Mouse (Mus musculus) hindbrain, embryonic 16.5 days (tissue): ENCODE results near the gene Smap1. TPM values are rescaled to one million over a fixed set of nuclear protein-coding genes. Genes with fewer than 3 reads are reported as not detected.

Source experiments
- ATAC-seq: fragments of 200-750 bp; cut with Nextera tagmentation; 2 replicates; pipeline ENCODE4 v1.8.0; 2017; ENCODE audit warnings: moderate TSS enrichment, moderate library complexity
- H3K27ac ChIP-seq: fragments of 300-500 bp; sonication (generic); 2 replicates; pipeline ENCODE4 v1.5.1; 2014; ENCODE audit warnings: low read depth, mild to moderate bottlenecking, control low read depth, low read length, moderate library complexity
- H3K27me3 ChIP-seq: fragments of 300-500 bp; sonication (generic); replicated peaks from 2 replicates; pipeline ENCODE4 v1.6.1; 2014; ENCODE audit warnings: low read length; ENCODE audit not compliant: control insufficient read depth, insufficient read depth
- H3K36me3 ChIP-seq: fragments of 300-500 bp; sonication (generic); 2 replicates; pipeline ENCODE4 v1.6.1; 2014; ENCODE audit warnings: mild to moderate bottlenecking, low read length, moderate library complexity, mixed read lengths; ENCODE audit not compliant: control insufficient read depth, insufficient read depth
- H3K4me1 ChIP-seq: fragments of 300-500 bp; sonication (generic); 2 replicates; pipeline ENCODE4 v1.6.1; 2014; ENCODE audit warnings: low read depth, low read length; ENCODE audit not compliant: control insufficient read depth, insufficient read depth
- H3K4me2 ChIP-seq: fragments of 300-500 bp; sonication (generic); 2 replicates; pipeline ENCODE4 v1.6.1; 2014; ENCODE audit warnings: mild to moderate bottlenecking, low read length, control low read depth, moderate library complexity
- H3K4me3 ChIP-seq: fragments of 300-500 bp; sonication (generic); 2 replicates; pipeline ENCODE4 v1.5.1; 2014; ENCODE audit warnings: mild to moderate bottlenecking, low read length, control low read depth, moderate library complexity
- H3K9ac ChIP-seq: fragments of 300-500 bp; sonication (generic); 2 replicates; pipeline ENCODE4 v1.6.1; 2014; ENCODE audit warnings: low read depth, mild to moderate bottlenecking, control low read depth, low read length, moderate library complexity
- H3K9me3 ChIP-seq: fragments of 300-500 bp; sonication (generic); 2 replicates; pipeline ENCODE4 v1.6.1; 2014; ENCODE audit warnings: mild to moderate bottlenecking, low read length, moderate library complexity; ENCODE audit not compliant: control insufficient read depth
- WGBS: fragments of 180-500 bp; shearing (Covaris S2); extraction: QIAGEN DNeasy Blood & Tissue Kit; methylation state at CpG from one replicate; pipeline ENCODE4 v1.1.7; 2014; 5-methylcytosine and 5-hydroxymethylcytosine counted together
- polyA plus RNA-seq: library from polyadenylated mRNA; unstranded; fragments of >200 nt; fragmentation: Nextera tagmentation; extraction: Ambion mirVana; gene quantifications from 2 replicates; pipeline ENCODE4 v1.2.1, GENCODE M21; 2015

The Smap1 gene
- polyA plus RNA-seq, 1 experiment from 2014 or later: 41.0 TPM

GRCm38 (mm10) chr1:23948778-23949699 lies 26.9 kb upstream of the Smap1 start:
- H3K9ac ChIP-seq: no peak overlapping the region
- H3K4me2 ChIP-seq: no peak overlapping the region
- WGBS: 71% methylated on average over 15 of the region's 15 CpGs
- ATAC-seq: no peak
- 0 out of 2 replicates have a peak, but pooled peaks cover 2% of the 10 kb centered on the region for H3K9me3 ChIP-seq
- H3K4me3 ChIP-seq: no peak overlapping the region
- H3K4me1 ChIP-seq: no peaks in the 10 kb centered on the region
- H3K27ac ChIP-seq: no peak overlapping the region
- no peaks in the 10 kb centered on the region for H3K36me3 ChIP-seq
- H3K27me3 ChIP-seq: no peaks in the 10 kb centered on the region

GRCm38 (mm10) chr1:23948290-23948689 lies 26.2 kb upstream of the Smap1 start:
- ATAC-seq: no peak
- no peak overlapping the region for H3K4me2 ChIP-seq

GRCm38 (mm10) chr1:23944076-23944475 lies 22.0 kb upstream of the Smap1 start:
- H3K9ac ChIP-seq: no peak overlapping the region
- H3K4me1 ChIP-seq: no peaks in the 10 kb centered on the region
- WGBS: 89% methylated on average over 1 of the region's 1 CpGs
- no peak overlapping the region for H3K4me3 ChIP-seq
- no peaks in the 10 kb centered on the region for H3K36me3 ChIP-seq
- no peaks in the 10 kb centered on the region for H3K27me3 ChIP-seq
- no peaks in the 10 kb centered on the region for H3K9me3 ChIP-seq
- no peak overlapping the region for H3K4me2 ChIP-seq
- H3K27ac ChIP-seq: no peak overlapping the region
- ATAC-seq: no peak

More at GRCm38 (mm10) chr1:23948290-23948689, 26.2 kb upstream of the Smap1 start:
- WGBS: 52% methylated on average over 7 of the region's 7 CpGs
- Histone ChIP-seq H3K9me3 (0 out of 2 replicates have a peak, but pooled peaks cover 2% of the 10 kb centered on the region), H3K4me1 (no peaks in the 10 kb centered on the region), H3K9ac (no peak overlapping the region), H3K27me3 (no peaks in the 10 kb centered on the region), H3K4me3 (no peak overlapping the region), H3K27ac (no peak overlapping the region), H3K36me3 (no peaks in the 10 kb centered on the region)

GRCm38 (mm10) chr1:23943146-23943940 lies 21.2 kb upstream of the Smap1 start:
- no peaks in the 10 kb centered on the region for H3K9me3 ChIP-seq
- H3K36me3 ChIP-seq: no peaks in the 10 kb centered on the region

GRCm38 (mm10) chr1:23935408-23935762 lies 13.3 kb upstream of the Smap1 start:
- H3K27ac ChIP-seq: no peak overlapping the region
- no peaks in the 10 kb centered on the region for H3K36me3 ChIP-seq
- H3K4me2 ChIP-seq: no peak overlapping the region
- no peaks in the 10 kb centered on the region for H3K27me3 ChIP-seq
- no peak overlapping the region for H3K9ac ChIP-seq
- no peak for ATAC-seq
- H3K4me1 ChIP-seq: no peaks in the 10 kb centered on the region
- no peaks in the 10 kb centered on the region for H3K9me3 ChIP-seq
- WGBS: 32% methylated on average over 4 of the region's 4 CpGs
- H3K4me3 ChIP-seq: no peak overlapping the region

More at GRCm38 (mm10) chr1:23943146-23943940, 21.2 kb upstream of the Smap1 start:
- 70% methylated on average over 3 of the region's 3 CpGs for WGBS
- no peak overlapping the region for H3K27ac ChIP-seq
- H3K4me3 ChIP-seq: no peak overlapping the region
- H3K4me2 ChIP-seq: no peak overlapping the region
- no peak overlapping the region for H3K9ac ChIP-seq
- H3K4me1 ChIP-seq: no peaks in the 10 kb centered on the region
- ATAC-seq: no peak
- H3K27me3 ChIP-seq: no peaks in the 10 kb centered on the region

- no peak for ATAC-seq
Measured at GRCm38 (mm10) chr1:23934669-23935407, 12.7 kb upstream of the Smap1 start.

GRCm38 (mm10) chr1:23929410-23929809 lies 7.3 kb upstream of the Smap1 start:
- Histone ChIP-seq H3K27ac (no peak overlapping the region), H3K9ac (no peak overlapping the region), H3K27me3 (no peaks in the 10 kb centered on the region), H3K9me3 (no peaks in the 10 kb centered on the region), H3K4me1 (no peaks in the 10 kb centered on the region), H3K4me2 (no peak overlapping the region), H3K36me3 (no peaks in the 10 kb centered on the region), H3K4me3 (no peak overlapping the region)
- 90% methylated on average over 6 of the region's 6 CpGs for WGBS
- ATAC-seq: no peak

More at GRCm38 (mm10) chr1:23934669-23935407, 12.7 kb upstream of the Smap1 start:
- Histone ChIP-seq H3K27ac (no peak overlapping the region), H3K4me2 (no peak overlapping the region), H3K9ac (no peak overlapping the region), H3K4me3 (no peak overlapping the region), H3K27me3 (no peaks in the 10 kb centered on the region), H3K4me1 (no peaks in the 10 kb centered on the region), H3K36me3 (no peaks in the 10 kb centered on the region), H3K9me3 (no peaks in the 10 kb centered on the region)
- 55% methylated on average over 8 of the region's 8 CpGs for WGBS

- Histone ChIP-seq H3K4me3 (no peak overlapping the region), H3K4me1 (no peaks in the 10 kb centered on the region), H3K36me3 (no peaks in the 10 kb centered on the region), H3K4me2 (no peak overlapping the region), H3K27me3 (no peaks in the 10 kb centered on the region), H3K27ac (no peak overlapping the region), H3K9me3 (no peaks in the 10 kb centered on the region), H3K9ac (no peak overlapping the region)
- no peak for ATAC-seq
- WGBS: 88% methylated on average over 3 of the region's 3 CpGs
Measured at GRCm38 (mm10) chr1:23928371-23928770, 6.3 kb upstream of the Smap1 start.
